Mouse (Mus musculus): Measurements from ENCODE around the gene Gm7971. TPM values are rescaled to one million over a fixed set of nuclear protein-coding genes. Genes with fewer than 3 reads are reported as not detected.

The Gm7971 gene
- not detected for total RNA-seq (2023)

DNA sequence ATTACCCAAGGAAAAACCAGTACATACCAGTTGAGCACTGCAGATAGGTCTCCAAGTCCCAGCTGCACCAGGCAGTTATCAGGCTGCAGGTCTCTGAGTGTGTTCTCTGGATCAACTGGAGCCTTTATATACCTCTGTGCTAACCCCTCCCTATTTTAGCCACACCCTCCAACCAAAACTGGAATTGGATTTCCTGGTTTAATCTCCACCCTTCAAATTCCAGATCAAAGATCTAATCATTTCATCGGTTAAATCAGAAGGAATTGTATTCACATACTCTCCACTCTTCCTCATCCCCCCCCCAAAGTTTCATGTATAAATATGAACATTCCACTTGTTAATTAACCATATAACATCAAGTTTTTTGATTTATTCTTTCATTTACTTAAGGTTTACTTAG, at the start of gene Gm7971:
Gm7971 (minus strand) TSS at position 101 of the 400 bp plus-strand sequence.

Other genes with a start within 250 kb of the Gm7971 start
- gene D5Ertd577e, start 138.1 kb downstream of the Gm7971 start, total RNA-seq (2023) = not detected
- gene Gm3286, start 84.1 kb downstream of the Gm7971 start, total RNA-seq (2023) = not detected
- not detected for gene Gm7978, start 141.3 kb upstream of the Gm7971 start, total RNA-seq (2023)
- gene Gm7982, start 147.1 kb upstream of the Gm7971 start, total RNA-seq (2023) = not detected
- gene E330014E10Rik, start 181.1 kb upstream of the Gm7971 start, total RNA-seq (2023) = not detected

All from neutrophil, adult 59 days (primary cell).